Mouse (Mus musculus) limb, embryonic 10.5 days (tissue): ENCODE data around the gene Gm853. TPM values are rescaled to one million over a fixed set of nuclear protein-coding genes. Genes with fewer than 3 reads are reported as not detected.

ENCODE experiments used
- DNase-seq: peaks from one replicate; pipeline ENCODE4 v3.0.0-alpha.2; 2017; ENCODE audit warnings: low spot score
- H3K27ac ChIP-seq: fragments of 300-500 bp; sonication (generic); 2 replicates; pipeline ENCODE4 v1.5.1; 2016; ENCODE audit warnings: mild to moderate bottlenecking
- H3K27me3 ChIP-seq: fragments of 300-500 bp; sonication (generic); 2 replicates; pipeline ENCODE4 v1.6.1; 2016; ENCODE audit warnings: low read depth, mild to moderate bottlenecking; ENCODE audit not compliant: poor library complexity, severe bottlenecking
- H3K36me3 ChIP-seq: fragments of 300-500 bp; sonication (generic); 2 replicates; pipeline ENCODE4 v1.6.1; 2016; ENCODE audit warnings: mild to moderate bottlenecking, moderate library complexity
- H3K4me1 ChIP-seq: fragments of 300-500 bp; sonication (generic); 2 replicates; pipeline ENCODE4 v1.6.1; 2016
- H3K4me3 ChIP-seq: fragments of 300-500 bp; sonication (generic); 2 replicates; pipeline ENCODE4 v1.5.1; 2016; ENCODE audit warnings: mild to moderate bottlenecking, moderate library complexity
- H3K9me3 ChIP-seq: fragments of 300-500 bp; sonication (generic); replicated peaks from 2 replicates; pipeline ENCODE4 v1.6.1; 2016; ENCODE audit warnings: mild to moderate bottlenecking
- WGBS: fragments of 180-500 bp; shearing (Covaris S2); methylation state at CpG from one replicate; pipeline ENCODE4 v1.1.7; 2016; 5-methylcytosine and 5-hydroxymethylcytosine counted together
- polyA plus RNA-seq: library from polyadenylated mRNA; unstranded; fragments of >200 nt; fragmentation: Nextera tagmentation; extraction: Ambion mirVana; gene quantifications from 2 replicates; pipeline ENCODE4 v1.2.1, GENCODE M21; 2016

Gm853 gene
- polyA plus RNA-seq, 1 experiment from 2014 or later, result not detected

DNA sequence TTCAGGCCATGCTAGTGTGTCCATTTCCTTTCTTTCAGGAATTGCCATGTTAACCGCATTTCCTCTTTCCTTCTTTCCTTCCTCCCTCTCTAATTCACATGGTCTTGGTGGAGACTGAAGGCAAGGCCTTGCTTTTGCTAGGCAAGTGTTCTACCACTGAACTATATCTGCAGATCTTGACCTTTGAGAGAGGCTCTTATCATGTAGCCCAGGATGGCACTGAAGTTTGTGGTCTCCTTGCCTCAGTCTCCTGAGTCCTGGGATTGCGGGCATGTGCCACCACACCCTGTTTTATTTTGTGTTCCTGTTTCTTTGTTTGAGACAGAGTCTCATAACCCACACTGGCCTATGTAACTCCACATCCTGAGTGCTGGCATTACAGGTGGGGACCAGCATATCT, 10.3 kb downstream of the Gm853 start:
- WGBS, result 84% methylated on average over 2 of the region's 2 CpGs
- Histone ChIP-seq H3K4me1 (0 out of 2 replicates have a peak, but pooled peaks cover 2% of the 10 kb centered on the region), H3K27me3 (no peaks in the 10 kb centered on the region), H3K4me3 (no peak overlapping the region), H3K36me3 (no peaks in the 10 kb centered on the region), H3K27ac (no peak overlapping the region), H3K9me3 (no peaks in the 10 kb centered on the region)
- no peak for DNase-seq

DNA sequence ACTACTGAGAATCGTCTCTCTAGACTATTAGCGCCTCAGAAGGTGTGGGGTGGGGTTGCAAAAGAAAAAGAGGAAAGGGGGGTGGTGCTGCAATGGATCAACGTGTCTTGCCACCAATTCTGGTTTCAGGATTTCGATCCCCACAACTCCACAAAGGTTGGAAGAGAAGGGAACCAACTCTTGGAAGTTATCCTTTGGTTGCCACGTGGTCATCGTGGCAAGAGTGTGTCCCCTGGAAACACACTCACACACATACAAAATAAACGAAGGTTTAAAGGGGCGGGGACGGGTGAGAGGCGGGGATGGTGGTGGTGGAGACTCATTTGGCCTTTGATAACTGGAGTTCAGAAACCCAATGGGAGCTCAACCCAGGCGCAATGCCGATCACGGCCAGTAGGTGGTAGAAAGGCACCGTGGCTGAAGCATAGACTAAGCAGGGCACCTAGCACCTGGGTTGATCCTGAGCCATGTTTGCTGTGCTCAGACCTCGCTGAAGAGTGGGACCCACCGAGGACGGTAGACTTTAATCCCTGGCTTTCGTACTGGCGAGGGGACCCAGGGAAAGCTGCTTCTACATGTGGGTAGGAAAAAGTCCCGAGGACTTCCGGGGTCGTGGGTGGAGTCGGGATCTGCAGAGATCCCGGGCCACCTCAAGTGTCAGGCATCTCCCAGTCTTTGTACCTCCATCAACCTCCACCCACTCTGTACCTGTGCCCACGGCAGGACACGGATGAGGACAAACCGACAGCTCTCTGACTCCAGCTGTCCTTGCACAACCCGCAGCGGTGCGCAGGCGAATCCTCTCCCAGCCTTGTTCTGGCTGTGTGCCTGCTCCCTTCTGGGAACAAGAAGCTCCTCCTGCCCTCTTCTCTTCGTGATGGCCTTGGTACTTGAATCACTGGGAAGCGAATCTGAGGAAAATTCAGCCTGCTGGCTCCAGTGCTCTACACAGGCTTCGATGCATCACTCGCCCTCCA, 23.2 kb downstream of the Gm853 start:
- H3K4me3 ChIP-seq, result peak overlapping the region; percentile 44
- H3K27ac ChIP-seq, result 0 out of 2 replicates have a peak overlapping the region, but pooled peaks have one; percentile 47
- DNase-seq, result peak; percentile 92
- H3K4me1 ChIP-seq, result peaks cover 7% of the 10 kb centered on the region; the same call in 1 of the 2 replicates
- 18% methylated on average over 35 of the region's 35 CpGs for WGBS
- H3K27me3 ChIP-seq, result peaks cover 34% of the 10 kb centered on the region
- peaks cover 2% of the 10 kb centered on the region; the same call in 1 of the 2 replicates for H3K9me3 ChIP-seq
- no peaks in the 10 kb centered on the region for H3K36me3 ChIP-seq

DNA sequence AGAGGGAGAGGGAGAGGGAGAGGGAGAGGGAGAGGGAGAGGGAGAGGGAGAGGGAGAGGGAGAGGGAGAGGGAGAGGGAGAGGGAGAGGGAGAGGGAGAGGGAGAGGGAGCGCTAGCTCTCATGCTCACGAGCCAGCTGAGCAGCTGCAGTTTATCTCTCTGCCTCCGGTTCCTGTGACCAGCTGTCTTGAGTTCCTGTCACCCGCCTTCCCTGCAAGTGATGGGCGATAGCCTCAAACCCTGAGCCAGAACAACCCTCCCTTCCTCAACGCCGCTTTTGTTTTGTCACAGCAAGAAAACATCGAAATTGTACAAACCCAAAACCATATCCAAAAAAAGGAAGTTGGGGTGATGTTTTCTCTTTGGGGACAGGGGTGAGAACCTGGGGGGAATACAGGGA, 25.7 kb downstream of the Gm853 start:
- Histone ChIP-seq H3K27me3 (peaks cover 33% of the 10 kb centered on the region), H3K9me3 (no peaks in the 10 kb centered on the region), H3K4me1 (peaks cover 14% of the 10 kb centered on the region; the same call in 1 of the 2 replicates), H3K36me3 (no peaks in the 10 kb centered on the region), H3K4me3 (no peak overlapping the region), H3K27ac (no peak overlapping the region)
- DNase-seq, result no peak
- 81% methylated on average over 8 of the region's 8 CpGs for WGBS

DNA sequence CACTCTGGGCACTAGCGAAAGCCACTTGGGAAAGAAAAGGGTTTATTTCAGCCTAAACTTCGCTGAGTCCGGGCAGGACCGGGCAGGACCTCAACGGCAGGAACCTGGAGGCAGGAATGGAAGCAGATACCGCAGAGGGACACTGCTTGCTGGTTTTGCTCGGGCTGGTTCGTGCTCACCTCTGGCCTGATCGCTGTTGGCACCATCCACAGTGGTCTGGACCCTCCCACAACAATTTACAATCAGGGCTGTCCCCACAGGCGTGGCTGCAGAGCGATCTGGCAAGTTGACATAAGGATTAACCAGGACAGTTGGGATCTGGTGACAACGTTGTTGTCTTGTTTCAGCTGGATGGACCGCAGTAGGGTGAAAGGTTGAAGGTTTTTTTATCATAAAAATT, 26.3 kb downstream of the Gm853 start:
- DNase-seq, result no peak
- Histone ChIP-seq H3K9me3 (no peaks in the 10 kb centered on the region), H3K36me3 (no peaks in the 10 kb centered on the region), H3K4me1 (peaks cover 14% of the 10 kb centered on the region; the same call in 1 of the 2 replicates), H3K27ac (no peak overlapping the region), H3K4me3 (no peak overlapping the region), H3K27me3 (peaks cover 27% of the 10 kb centered on the region)
- 73% methylated on average over 13 of the region's 13 CpGs for WGBS

DNA sequence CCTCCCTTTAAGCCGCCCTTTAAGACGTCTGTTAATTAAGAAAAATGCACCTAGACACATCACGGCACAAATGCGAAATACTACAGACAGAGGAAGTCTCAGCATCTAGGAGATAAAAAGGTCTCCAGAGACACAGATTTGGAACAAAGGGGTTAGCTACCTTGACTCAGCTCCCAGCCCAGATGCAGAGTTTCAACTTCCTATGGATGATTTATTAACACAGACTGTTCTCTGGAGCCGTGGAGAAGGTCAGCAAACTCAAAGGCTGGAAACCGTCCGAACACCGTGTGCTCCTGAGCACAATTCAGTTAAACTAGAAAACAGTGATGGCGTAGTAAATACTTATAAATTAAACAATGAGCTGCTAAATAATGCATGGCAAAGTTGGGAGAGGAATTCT, 29.9 kb downstream of the Gm853 start:
- H3K36me3 ChIP-seq, result no peaks in the 10 kb centered on the region
- H3K27ac ChIP-seq, result no peak overlapping the region
- H3K9me3 ChIP-seq, result no peaks in the 10 kb centered on the region
- H3K27me3 ChIP-seq, result 0 out of 2 replicates have a peak, but pooled peaks cover 4% of the 10 kb centered on the region
- H3K4me1 ChIP-seq, result peaks cover 10% of the 10 kb centered on the region; the same call in 1 of the 2 replicates
- 47% methylated on average over 9 of the region's 9 CpGs for whole genome bisulfite sequencing
- DNase-seq, result no peak
- no peak overlapping the region for H3K4me3 ChIP-seq

DNA sequence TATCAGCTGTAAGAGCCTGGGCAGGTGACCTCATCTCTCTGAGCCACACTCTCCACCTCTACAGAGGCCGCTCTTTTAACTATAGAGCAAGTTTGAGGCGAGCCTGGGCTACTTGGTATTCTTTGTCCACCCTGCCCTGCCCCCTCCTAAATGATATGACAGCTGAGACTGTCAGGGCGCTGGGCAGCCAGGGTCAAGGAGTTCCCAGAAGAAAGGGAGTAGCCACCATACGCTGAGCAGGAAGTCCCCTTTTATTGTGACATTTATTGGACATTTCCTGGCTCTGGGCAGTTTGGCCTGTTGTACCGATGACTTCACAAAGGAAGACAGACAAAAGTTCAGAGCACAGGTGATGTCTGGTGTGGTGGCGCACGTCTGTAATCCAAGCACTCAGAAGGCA, 32.6 kb downstream of the Gm853 start:
- no peak for DNase-seq
- no peaks in the 10 kb centered on the region for H3K9me3 ChIP-seq
- no peaks in the 10 kb centered on the region for H3K36me3 ChIP-seq
- H3K4me3 ChIP-seq, result no peak overlapping the region
- H3K4me1 ChIP-seq, result peaks cover 10% of the 10 kb centered on the region; the same call in 1 of the 2 replicates
- WGBS, result 65% methylated on average over 7 of the region's 7 CpGs
- no peak overlapping the region for H3K27ac ChIP-seq
- H3K27me3 ChIP-seq, result peaks cover 7% of the 10 kb centered on the region; the same call in 1 of the 2 replicates

DNA sequence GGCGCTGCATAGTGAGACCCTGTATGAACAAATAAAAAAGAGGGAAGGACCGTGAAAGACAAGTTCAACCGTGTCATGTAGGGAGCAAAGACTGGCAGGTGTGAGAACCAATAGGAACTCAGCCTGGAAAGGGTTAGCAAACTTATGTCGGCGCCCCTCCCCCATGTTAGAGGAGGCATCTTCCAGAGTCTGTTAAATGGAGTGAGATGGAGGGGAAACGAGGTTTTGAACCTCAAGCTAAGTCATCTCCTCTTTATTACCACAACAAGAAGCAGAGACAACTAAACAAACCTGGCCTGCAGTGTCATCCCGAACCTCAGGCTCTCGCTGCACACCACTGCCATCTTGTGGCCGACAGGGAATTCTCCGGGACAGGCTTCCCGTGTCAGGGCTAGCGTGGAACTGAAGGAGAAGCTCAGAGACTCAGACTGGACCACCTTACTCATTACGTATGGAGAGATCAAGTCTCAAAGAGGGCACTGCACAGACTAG, 33.3 kb downstream of the Gm853 start:
- H3K4me3 ChIP-seq, result peak overlapping the region; percentile 29
- 3% methylated on average over 13 of the region's 13 CpGs for WGBS

DNA sequence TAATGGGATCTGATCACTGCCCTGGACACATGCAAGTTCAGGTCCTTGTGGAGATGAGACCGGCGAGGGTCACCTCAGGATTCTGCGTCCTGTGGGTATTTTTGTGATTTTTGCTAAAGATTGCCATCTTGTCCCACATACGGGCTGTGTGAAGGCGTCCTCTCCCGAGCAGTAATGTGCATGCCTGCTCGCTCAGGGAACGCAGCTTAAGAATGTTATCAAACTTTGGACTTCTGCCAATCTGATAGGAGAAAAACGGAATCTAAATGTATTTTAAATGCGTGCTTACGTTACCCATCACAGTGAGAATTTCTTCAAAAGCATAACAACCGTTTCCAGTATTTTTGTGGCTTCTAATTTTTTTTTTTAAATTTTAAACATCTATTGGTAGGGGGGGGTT, 35.3 kb downstream of the Gm853 start:
- 91% methylated on average over 12 of the region's 12 CpGs for WGBS
- H3K27me3 ChIP-seq, result peaks cover 20% of the 10 kb centered on the region; the same call in 1 of the 2 replicates
- H3K27ac ChIP-seq, result no peak overlapping the region
- H3K4me3 ChIP-seq, result no peak overlapping the region
- DNase-seq, result no peak
- no peaks in the 10 kb centered on the region for H3K36me3 ChIP-seq
- no peaks in the 10 kb centered on the region for H3K9me3 ChIP-seq
- peaks cover 5% of the 10 kb centered on the region; the same call in 1 of the 2 replicates for H3K4me1 ChIP-seq

More for the DNA sequence above, 33.3 kb downstream of the Gm853 start:
- Histone ChIP-seq H3K36me3 (no peaks in the 10 kb centered on the region), H3K27ac (no peak overlapping the region), H3K9me3 (no peaks in the 10 kb centered on the region), H3K4me1 (peaks cover 10% of the 10 kb centered on the region; the same call in 1 of the 2 replicates), H3K27me3 (peaks cover 5% of the 10 kb centered on the region; the same call in 1 of the 2 replicates)
- DNase-seq, result peak; percentile 91

DNA sequence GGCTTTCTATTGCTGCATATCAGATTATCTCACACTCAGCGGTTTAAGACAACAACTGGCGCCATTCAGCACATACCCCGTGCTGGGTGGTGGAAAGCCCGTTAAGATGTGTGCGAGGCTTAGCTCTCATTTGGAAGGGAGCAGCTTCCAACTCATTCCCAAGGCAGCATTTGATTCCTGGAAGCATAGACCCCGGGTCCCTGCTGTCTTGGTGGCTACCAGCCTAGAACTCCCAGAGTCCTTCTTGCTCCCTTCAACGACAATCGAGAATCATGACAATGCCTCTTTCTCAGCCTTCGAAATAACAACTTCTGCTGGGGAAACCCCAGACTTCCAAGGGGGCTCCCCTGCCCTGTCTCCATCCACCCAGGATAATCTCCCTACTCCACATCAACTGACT, 35.8 kb downstream of the Gm853 start:
- 88% methylated on average over 9 of the region's 9 CpGs for WGBS
- H3K4me1 ChIP-seq, result peaks cover 3% of the 10 kb centered on the region; the same call in 1 of the 2 replicates
- H3K4me3 ChIP-seq, result no peak overlapping the region
- H3K27ac ChIP-seq, result no peak overlapping the region
- no peaks in the 10 kb centered on the region for H3K36me3 ChIP-seq
- H3K9me3 ChIP-seq, result no peaks in the 10 kb centered on the region
- H3K27me3 ChIP-seq, result peaks cover 22% of the 10 kb centered on the region; the same call in 1 of the 2 replicates
- no peak for DNase-seq

DNA sequence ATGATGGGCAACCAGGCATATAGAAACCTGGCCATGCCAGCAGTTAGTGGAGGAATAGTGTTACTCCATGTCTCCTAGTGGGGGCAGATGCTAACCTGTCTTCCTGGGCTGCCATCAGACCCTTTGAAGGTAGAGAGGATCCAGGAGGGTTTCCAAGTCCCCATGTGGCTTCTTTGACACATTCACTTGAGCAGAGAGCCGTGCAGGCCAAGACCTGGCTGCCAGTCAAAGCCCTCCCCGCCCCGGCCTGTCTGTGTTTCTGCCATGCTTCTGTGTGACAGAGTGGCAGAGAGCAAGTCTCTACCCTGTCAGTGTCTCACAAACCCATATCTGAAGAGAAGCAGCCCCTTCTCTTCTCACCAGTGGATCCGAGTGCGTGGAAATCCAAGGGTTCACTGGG, 38.3 kb downstream of the Gm853 start:
- 90% methylated on average over 5 of the region's 5 CpGs for WGBS
- H3K4me3 ChIP-seq, result no peak overlapping the region
- H3K27ac ChIP-seq, result no peak overlapping the region
- 0 out of 2 replicates have a peak, but pooled peaks cover 4% of the 10 kb centered on the region for H3K4me1 ChIP-seq
- H3K27me3 ChIP-seq, result peaks cover 22% of the 10 kb centered on the region; the same call in 1 of the 2 replicates
- DNase-seq, result no peak
- no peaks in the 10 kb centered on the region for H3K36me3 ChIP-seq
- no peaks in the 10 kb centered on the region for H3K9me3 ChIP-seq

DNA sequence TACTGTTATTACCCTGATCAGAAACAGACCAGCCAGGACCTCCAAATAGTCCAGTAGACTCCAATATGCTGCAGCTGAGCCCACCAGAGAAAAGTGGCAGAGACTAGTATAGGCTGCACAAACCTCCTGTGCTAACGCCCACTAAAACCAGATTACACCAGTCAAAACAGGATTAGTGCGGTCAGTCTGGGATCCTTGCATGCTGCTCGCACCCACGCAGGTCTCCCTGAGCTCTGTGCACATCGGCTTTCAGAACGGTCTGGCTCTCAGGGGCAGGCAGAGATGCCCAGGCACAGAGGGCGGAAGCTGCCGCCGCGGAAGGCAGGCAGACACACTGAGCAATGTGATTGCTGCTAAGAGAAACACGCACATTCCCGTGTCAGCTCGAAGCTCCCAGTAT, 39.2 kb downstream of the Gm853 start:
- Histone ChIP-seq H3K4me3 (no peak overlapping the region), H3K27me3 (peaks cover 22% of the 10 kb centered on the region; the same call in 1 of the 2 replicates), H3K4me1 (0 out of 2 replicates have a peak, but pooled peaks cover 4% of the 10 kb centered on the region), H3K36me3 (no peaks in the 10 kb centered on the region), H3K9me3 (no peaks in the 10 kb centered on the region), H3K27ac (no peak overlapping the region)
- WGBS, result 85% methylated on average over 13 of the region's 13 CpGs
- DNase-seq, result no peak

DNA sequence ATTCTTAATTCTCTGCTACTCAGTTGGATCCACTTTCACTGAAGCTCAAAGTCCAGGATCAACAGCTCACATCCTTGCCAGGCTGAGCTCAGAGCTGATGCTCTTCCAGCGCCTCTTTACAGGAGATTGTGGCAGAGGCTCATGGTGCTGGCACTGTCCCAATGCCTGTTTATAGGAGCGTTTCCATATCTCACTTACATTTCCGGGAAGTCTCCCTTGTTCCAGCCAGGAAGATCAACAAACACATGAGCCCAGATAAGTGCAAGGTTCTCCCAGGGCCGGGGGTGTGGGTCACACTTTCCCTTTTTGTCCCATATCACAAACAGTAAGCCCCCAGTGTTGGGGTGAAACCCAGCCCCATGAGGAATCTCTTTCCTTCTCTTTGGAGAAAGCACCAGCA, 40.3 kb downstream of the Gm853 start:
- Histone ChIP-seq H3K36me3 (no peaks in the 10 kb centered on the region), H3K27me3 (peaks cover 22% of the 10 kb centered on the region), H3K9me3 (no peaks in the 10 kb centered on the region), H3K4me3 (no peak overlapping the region), H3K4me1 (peaks cover 7% of the 10 kb centered on the region; the same call in 1 of the 2 replicates), H3K27ac (peak overlapping the region; percentile 42; the same call in 1 of the 2 replicates)
- 83% methylated on average over 4 of the region's 4 CpGs for WGBS
- no peak for DNase-seq
